Mouse (Mus musculus): ENCODE measurements around the gene Cela3a.
A peak's percentile ranks its signal among the peaks of the same experiment; 100 is the strongest.
"Not testable (repeated sequence)": the region's sequence is repeated elsewhere in the genome, so short reads cannot be mapped to it uniquely, and the experiment has no call there.

Cela3a gene

DNA sequence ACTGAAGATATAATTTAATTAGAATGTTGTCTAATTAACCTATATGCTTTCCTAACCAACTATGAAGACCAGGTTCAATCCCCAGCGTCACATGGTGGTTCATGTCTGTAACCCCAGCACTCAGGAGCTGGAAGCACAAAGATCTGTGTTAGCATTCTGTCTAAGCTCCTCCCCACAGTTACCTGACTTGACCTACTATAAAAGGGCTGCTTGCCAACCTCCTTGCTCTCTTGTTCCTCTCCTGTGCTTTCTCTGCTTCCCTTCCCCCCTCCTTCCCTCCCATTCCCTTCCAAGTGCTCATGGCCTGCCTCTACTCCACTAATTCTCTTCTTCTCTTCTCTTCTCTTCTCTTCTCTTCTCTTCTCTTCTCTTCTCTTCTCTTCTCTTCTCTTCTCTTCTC is 5.3 kb upstream of the Cela3a start:
- DNase-seq (ENCODE audit: extremely low spot score, low spot score), result no peak

DNA sequence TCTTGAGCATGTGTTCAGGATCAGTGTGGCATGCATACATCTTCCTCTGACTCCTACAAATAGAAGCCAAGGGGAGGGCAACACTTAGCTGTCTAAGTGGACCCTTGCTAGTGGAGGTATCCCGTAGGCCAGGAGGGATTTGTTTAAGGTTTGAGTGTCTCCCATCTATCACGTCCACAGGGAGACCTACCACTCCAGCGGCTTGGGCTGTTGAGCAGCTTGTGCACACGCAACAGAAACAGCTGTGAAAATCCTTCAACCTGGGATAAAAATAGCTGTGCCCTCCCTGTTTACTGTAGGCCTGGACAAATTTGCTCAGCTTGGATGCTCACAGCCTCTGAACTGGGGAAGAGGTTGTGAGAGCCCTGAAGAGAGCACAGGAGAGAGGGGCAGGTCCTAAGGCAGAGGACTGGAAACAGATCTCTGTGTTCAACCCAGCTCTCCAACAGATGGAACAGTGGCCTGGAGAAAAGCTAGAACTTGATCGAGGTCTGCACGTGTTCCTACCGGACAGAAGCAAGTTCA is 2.7 kb upstream of the Cela3a start:
- not testable (repeated sequence) for DNase-seq (ENCODE audit: extremely low spot score, low spot score)

DNA sequence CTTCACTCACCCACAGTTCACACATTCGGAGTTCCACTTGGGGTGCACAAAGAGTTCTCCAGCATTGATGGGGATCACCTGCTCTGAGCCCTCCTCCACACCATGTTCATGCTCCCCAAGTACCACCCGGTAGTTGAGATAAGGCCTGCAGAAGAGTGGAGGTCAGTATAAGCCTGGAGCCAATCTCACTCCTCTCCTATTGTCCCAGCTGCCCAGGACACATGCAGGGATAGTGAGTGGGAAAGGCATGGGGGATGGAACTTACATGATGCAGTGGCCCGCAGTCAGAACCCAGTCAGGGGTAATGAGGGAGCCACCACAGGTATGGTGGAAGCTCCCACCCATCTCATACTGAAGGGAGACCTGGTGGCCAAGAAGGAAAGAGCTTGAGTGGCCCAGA is 4.0 kb downstream of the Cela3a start:
- DNase-seq (ENCODE audit: extremely low spot score, low spot score), result no peak

GRCm38 (mm10) chr4:137396641-137397525 is 12.7 kb downstream of the Cela3a start:
- no peak for DNase-seq (ENCODE audit: extremely low spot score, low spot score)

DNA sequence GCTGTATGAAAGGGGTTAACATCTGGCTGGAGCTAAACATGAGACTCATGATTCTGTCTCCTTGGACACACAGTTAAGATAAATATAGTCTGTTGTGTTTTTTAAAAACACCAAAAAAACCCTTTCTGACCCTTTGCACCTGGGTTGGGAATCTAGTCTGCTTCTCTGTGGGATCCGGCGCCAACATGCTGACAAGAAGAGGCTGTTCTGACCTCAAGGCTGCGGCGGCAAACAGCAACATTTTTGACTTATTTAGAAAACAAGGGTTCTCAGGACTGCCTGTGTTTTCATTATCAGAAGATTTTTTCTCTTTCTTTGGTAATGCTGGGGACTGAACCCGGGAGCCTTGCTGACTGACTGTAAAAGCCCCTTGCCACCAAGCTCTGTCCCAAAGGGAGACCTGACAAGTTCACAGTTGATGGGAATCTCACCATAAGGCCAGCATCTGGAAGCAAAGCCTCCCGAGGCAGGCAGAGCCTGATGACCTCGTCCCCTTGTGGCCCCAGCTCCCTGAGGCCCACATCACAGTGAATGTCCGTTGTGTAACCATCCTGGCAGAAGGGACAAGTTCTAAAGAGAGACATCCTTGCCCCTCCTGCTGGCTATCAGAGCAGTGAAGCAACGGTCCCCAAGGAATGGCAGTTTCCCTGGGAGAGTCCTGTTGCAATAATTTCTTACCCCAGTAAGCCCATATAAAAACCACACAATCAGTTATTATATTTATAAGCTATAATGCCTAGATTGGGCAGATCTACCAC is 16.0 kb downstream of the Cela3a start:
- no peak for DNase-seq (ENCODE audit: extremely low spot score, low spot score)

GRCm38 (mm10) chr4:137392874-137393273 is 16.7 kb downstream of the Cela3a start:
- DNase-seq (ENCODE audit: extremely low spot score, low spot score), result no peak

DNA sequence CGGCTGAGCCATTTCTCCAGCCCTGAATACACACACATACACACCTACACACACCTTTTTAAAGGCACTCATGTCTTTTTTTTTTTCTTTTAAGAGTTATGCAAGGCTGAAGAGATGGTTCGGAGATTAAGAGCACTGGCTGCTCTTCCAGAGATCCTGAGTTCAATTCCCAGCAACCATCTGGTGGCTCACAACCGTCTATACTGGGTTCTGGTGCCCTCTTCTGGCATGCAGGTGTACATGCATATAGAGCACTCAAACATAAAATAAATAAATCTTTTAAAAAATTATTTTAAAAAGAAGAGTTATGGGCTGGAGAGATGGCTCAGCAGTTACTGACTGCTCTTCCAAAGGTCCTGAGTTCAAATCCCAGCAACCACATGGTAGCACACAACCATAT is 18.3 kb downstream of the Cela3a start:
- DNase-seq (ENCODE audit: extremely low spot score, low spot score), result no peak

- no peak for DNase-seq (ENCODE audit: extremely low spot score, low spot score)
Measured at GRCm38 (mm10) chr4:137390196-137390595, 19.4 kb downstream of the Cela3a start.

- no peak for DNase-seq (ENCODE audit: extremely low spot score, low spot score)
Measured at GRCm38 (mm10) chr4:137388983-137389382, 20.6 kb downstream of the Cela3a start.

- DNase-seq (ENCODE audit: extremely low spot score, low spot score), result peak; percentile 92
Measured at GRCm38 (mm10) chr4:137388059-137388794, 21.4 kb downstream of the Cela3a start.

GRCm38 (mm10) chr4:137387482-137388058 is 22.0 kb downstream of the Cela3a start:
- no peak for DNase-seq (ENCODE audit: extremely low spot score, low spot score)

DNA sequence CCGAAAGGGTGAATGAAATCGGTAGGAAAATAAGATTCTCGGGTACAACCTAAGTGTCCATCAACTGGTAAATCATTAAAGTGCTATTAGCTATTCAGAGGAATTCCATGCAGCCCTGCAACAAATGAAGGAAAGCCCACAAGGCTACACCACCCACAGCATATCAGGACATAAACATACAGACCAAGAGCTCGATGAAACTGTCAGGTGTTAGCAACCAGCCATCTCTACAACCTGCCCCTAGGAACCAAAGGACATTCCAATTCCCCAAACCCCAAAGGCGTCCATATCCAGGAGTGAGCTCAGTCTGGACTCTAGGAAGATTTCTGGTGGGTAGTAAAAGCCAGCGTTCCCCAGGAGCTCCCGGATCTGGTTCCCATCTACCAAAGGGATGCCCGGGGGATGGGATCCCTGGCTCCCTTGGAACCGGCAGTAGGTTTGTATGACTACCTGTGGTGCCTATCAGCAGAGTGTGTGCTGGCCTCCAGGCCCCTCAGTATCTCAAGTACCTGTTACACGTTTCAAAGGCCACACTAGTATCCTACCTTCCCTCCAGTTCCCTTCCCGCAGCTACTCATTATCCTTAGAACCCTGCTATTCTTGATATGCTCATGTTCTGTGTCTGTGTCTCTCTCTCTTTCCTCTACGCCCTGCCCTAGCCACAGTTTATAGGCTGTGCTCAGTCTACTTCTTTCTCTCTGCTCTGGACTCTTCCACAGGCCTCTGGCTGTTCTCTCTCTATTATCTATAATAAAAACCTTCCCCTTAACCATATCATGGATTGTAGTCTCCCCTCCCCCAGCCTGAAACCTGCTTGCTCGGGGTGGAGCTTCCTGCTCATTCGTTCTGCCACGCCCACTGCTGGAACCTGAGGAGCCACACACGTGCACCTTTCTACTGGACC is 28.6 kb downstream of the Cela3a start:
- DNase-seq (ENCODE audit: extremely low spot score, low spot score), result no peak

GRCm38 (mm10) chr4:137379713-137380255 is 29.8 kb downstream of the Cela3a start:
- no peak for DNase-seq (ENCODE audit: extremely low spot score, low spot score)

DNA sequence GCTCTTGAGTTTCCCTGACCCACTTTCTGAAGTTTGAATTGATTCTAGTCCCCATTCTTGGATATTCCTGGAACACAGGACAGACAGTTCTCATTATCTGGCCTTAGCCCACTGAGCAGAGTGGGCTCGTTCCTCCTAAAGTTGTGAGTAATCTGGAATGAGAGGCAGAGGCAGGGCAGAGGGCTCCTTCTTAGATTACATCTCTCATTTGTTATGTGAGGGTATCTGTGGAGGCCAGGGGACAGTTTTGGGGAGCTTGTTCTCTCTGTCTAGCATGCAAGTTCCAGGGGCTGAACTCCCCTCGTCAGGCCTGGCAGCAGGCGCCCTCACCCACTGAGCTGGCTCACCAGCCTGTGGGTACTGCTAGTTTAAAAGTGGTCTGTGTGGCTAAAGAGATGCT is 30.5 kb downstream of the Cela3a start:
- no peak for DNase-seq (ENCODE audit: extremely low spot score, low spot score)

- DNase-seq (ENCODE audit: extremely low spot score, low spot score), result no peak
Measured at GRCm38 (mm10) chr4:137377526-137378304, 31.9 kb downstream of the Cela3a start.

DNA sequence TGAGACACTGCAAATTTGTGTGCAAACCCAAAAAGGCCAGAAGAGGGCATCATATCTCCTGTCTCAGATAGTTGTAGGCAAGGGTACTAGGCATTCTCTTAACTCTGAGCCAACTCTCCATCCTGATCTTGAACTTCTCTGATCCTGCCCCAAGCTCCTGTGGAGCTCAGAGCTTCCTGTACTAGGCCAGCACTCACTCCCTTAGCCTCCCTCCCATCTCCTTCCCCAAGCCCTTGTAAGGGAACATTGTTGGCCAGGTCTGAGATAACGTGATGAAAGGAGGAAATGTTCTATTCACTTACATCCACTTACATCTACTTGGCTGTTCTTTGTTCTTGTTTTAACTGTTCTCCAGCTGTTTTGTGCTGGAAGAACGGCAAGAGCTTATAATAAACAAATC is 32.8 kb downstream of the Cela3a start:
- DNase-seq (ENCODE audit: extremely low spot score, low spot score), result no peak

GRCm38 (mm10) chr4:137375314-137376278 is 34.0 kb downstream of the Cela3a start:
- peak; percentile 36 for DNase-seq (ENCODE audit: extremely low spot score, low spot score)

GRCm38 (mm10) chr4:137373711-137374110 is 35.9 kb downstream of the Cela3a start:
- DNase-seq (ENCODE audit: extremely low spot score, low spot score), result no peak

Data from neural tube, embryonic 10.5 days (tissue).